Mouse (Mus musculus) erythroblast, embryonic 14.5 days (primary cell): ENCODE results near the gene Olfr1115. TPM values are rescaled to one million over a fixed set of nuclear protein-coding genes. Genes with fewer than 3 reads are reported as not detected.
"Not testable (repeated sequence)": the region's sequence is repeated elsewhere in the genome, so short reads cannot be mapped to it uniquely, and the experiment has no call there.

Experiments used
- H3K27me3 ChIP-seq: 2 replicates; pipeline ENCODE4 v1.6.1; 2012; ENCODE audit warnings: inconsistent platforms; ENCODE audit not compliant: control insufficient read depth
- H3K36me3 ChIP-seq: 2 replicates; pipeline ENCODE4 v1.6.1; 2012; ENCODE audit warnings: mild to moderate bottlenecking, inconsistent platforms; ENCODE audit not compliant: control insufficient read depth
- H3K4me1 ChIP-seq: 2 replicates; pipeline ENCODE4 v1.6.1; 2012; ENCODE audit warnings: inconsistent platforms; ENCODE audit not compliant: control insufficient read depth
- H3K4me3 ChIP-seq: replicated peaks from 2 replicates; pipeline ENCODE3; 2012; ENCODE audit warnings: moderate library complexity, mild to moderate bottlenecking, inconsistent platforms
- H3K9me3 ChIP-seq: 2 replicates; pipeline ENCODE4 v1.6.1; 2012; ENCODE audit warnings: low read length, inconsistent platforms, mixed read lengths; ENCODE audit not compliant: control insufficient read depth
- GATA1 ChIP-seq: IDR thresholded peaks from 2 replicates; pipeline ENCODE4 v1.6.1; 2012; ENCODE audit warnings: low read length, inconsistent platforms, mixed read lengths
- TAL1 ChIP-seq: IDR thresholded peaks from 3 replicates; pipeline ENCODE4 v1.6.1; 2012; ENCODE audit warnings: low read length, inconsistent platforms, mixed read lengths
- polyA plus RNA-seq: library from polyadenylated mRNA; stranded (reverse); fragments of >175 nt; gene quantifications from 2 replicates; pipeline ENCODE4 v1.2.3, GENCODE M21; 2012

Olfr1115 gene
- polyA plus RNA-seq = not detected in 2 replicates

GRCm38 (mm10) chr2:87247713-87248112, at the start of gene Olfr1115:
Olfr1115 (plus strand) TSS chr2:87248013.
- H3K4me3 ChIP-seq = no peak within 1 kb of the TSS
- H3K36me3 ChIP-seq = no peaks in the 10 kb centered on the region
- no peaks in the 10 kb centered on the region for H3K4me1 ChIP-seq
- no peaks in the 10 kb centered on the region for H3K27me3 ChIP-seq
- no peaks in the 10 kb centered on the region for H3K9me3 ChIP-seq
- no peak for TF ChIP-seq GATA1
- no peak for TF ChIP-seq TAL1

- H3K4me1 ChIP-seq = no peaks in the 10 kb centered on the region
- no peak within 1 kb of the TSS for H3K4me3 ChIP-seq
- TF ChIP-seq TAL1 = no peak
- no peak for TF ChIP-seq GATA1
- no peaks in the 10 kb centered on the region for H3K36me3 ChIP-seq
- no peaks in the 10 kb centered on the region; the same call in 1 of the 2 replicates for H3K9me3 ChIP-seq
- H3K27me3 ChIP-seq = no peaks in the 10 kb centered on the region
Observed at GRCm38 (mm10) chr2:87208670-87209069, 39.1 kb upstream of the Olfr1115 start, which contains the start of gene Olfr1113. Olfr1113 (plus strand) TSS chr2:87208970.

GRCm38 (mm10) chr2:87267234-87267633, 19.4 kb downstream of the Olfr1115 start, which contains the start of gene Olfr1116:
Olfr1116 (plus strand) TSS chr2:87267534.
- no peaks in the 10 kb centered on the region for H3K4me1 ChIP-seq
- no peak for TF ChIP-seq GATA1
- TF ChIP-seq TAL1 = no peak

GRCm38 (mm10) chr2:87293977-87294376, 46.2 kb downstream of the Olfr1115 start:
- not testable (repeated sequence) for H3K27me3 ChIP-seq, H3K36me3 ChIP-seq, H3K4me3 ChIP-seq, H3K4me1 ChIP-seq, H3K9me3 ChIP-seq

More at GRCm38 (mm10) chr2:87267234-87267633, 19.4 kb downstream of the Olfr1115 start, which contains the start of gene Olfr1116:
- H3K4me3 ChIP-seq = no peak within 1 kb of the TSS
- H3K27me3 ChIP-seq = no peaks in the 10 kb centered on the region
- H3K9me3 ChIP-seq = peaks cover 8% of the 10 kb centered on the region; the same call in 1 of the 2 replicates
- H3K36me3 ChIP-seq = no peaks in the 10 kb centered on the region

Other genes with a start within 250 kb of the Olfr1115 start
- not detected in 2 replicates for gene Olfr1102, start 249.6 kb upstream of the Olfr1115 start, polyA plus RNA-seq
- gene Olfr1104, start 220.9 kb upstream of the Olfr1115 start, polyA plus RNA-seq = not detected in 2 replicates
- gene Olfr1105, start 211.5 kb upstream of the Olfr1115 start, polyA plus RNA-seq = not detected in 2 replicates
- gene Olfr1106, start 195.7 kb upstream of the Olfr1115 start, polyA plus RNA-seq = not detected in 2 replicates
- not detected in 2 replicates for gene Olfr1107, start 172.2 kb upstream of the Olfr1115 start, polyA plus RNA-seq
- not detected in 2 replicates for gene Olfr1109, start 152.0 kb upstream of the Olfr1115 start, polyA plus RNA-seq
- gene Olfr259, start 133.4 kb upstream of the Olfr1115 start, polyA plus RNA-seq = 0.04 TPM in 1 of 2 replicates, not detected in the other
- gene Olfr1110, start 107.7 kb upstream of the Olfr1115 start, polyA plus RNA-seq = not detected in 2 replicates
- gene Olfr1111, start 95.4 kb upstream of the Olfr1115 start, polyA plus RNA-seq = not detected in 2 replicates
- gene Olfr1112, start 60.2 kb upstream of the Olfr1115 start, polyA plus RNA-seq = not detected in 2 replicates
- gene Olfr1113, start 39.0 kb upstream of the Olfr1115 start, polyA plus RNA-seq = not detected in 2 replicates
- gene Olfr1116, start 19.5 kb downstream of the Olfr1115 start, polyA plus RNA-seq = under 0.01 TPM in 1 of 2 replicates, not detected in the other
- gene Olfr1118, start 59.6 kb downstream of the Olfr1115 start, polyA plus RNA-seq = not detected in 2 replicates
- gene Olfr1120, start 106.8 kb downstream of the Olfr1115 start, polyA plus RNA-seq = not detected in 2 replicates
- 0.04 TPM in 1 of 2 replicates, not detected in the other for gene Olfr1121, start 121.9 kb downstream of the Olfr1115 start, polyA plus RNA-seq
- not detected in 2 replicates for gene Olfr1122, start 137.8 kb downstream of the Olfr1115 start, polyA plus RNA-seq
- gene Olfr1123, start 168.6 kb downstream of the Olfr1115 start, polyA plus RNA-seq = not detected in 2 replicates
- not detected in 2 replicates for gene Olfr1124, start 182.3 kb downstream of the Olfr1115 start, polyA plus RNA-seq
- not detected in 2 replicates for gene Olfr1126, start 205.9 kb downstream of the Olfr1115 start, polyA plus RNA-seq
- 0.03 TPM in 1 of 2 replicates, not detected in the other for gene Pramel7, start 249.1 kb downstream of the Olfr1115 start, polyA plus RNA-seq